18 mouse cellular contexts compared by ENCODE assay signal in genomic region chr6:68532599-68532998, GRCm38 (mm10).
"Had no signal": no experiment of that assay in that cellular context is flagged by ENCODE, and none has a peak within 500 bp of the region (broad histone marks: within the 10 kb centered on the region; RNA-seq: fewer than 3 reads in every experiment).

No protein-coding gene starts in this region.

- H3K9ac ChIP-seq: liver, embryonic 14.5 days; lung, embryonic 15.5 days had no signal

- H3K4me1 ChIP-seq: lung, embryonic 15.5 days had no signal

- H3K27me3 ChIP-seq: lung, embryonic 15.5 days had no signal

- H3K9me3 ChIP-seq: lung, embryonic 15.5 days had no signal

- DNase-seq: kidney, adult 11 months; kidney, adult 8-10 months; kidney, postnatal 14 days; kidney, postnatal 4 days; lung, adult 18-20 months; lung, postnatal 10 days; lung, postnatal 4 days; midbrain, embryonic 14.5 days; right cerebral cortex, adult 18-20 months; right cerebral cortex, postnatal 14 days; right cerebral cortex, postnatal 4 days; thymus, adult 2 months; thymus, postnatal 14 days; thymus, postnatal 4 days had no signal

- H3K4me2 ChIP-seq: lung, embryonic 15.5 days; midbrain, embryonic 11.5 days had no signal

- H3K27ac ChIP-seq: liver, embryonic 14.5 days; lung, embryonic 15.5 days; stomach, postnatal 0 days had no signal

- H3K4me3 ChIP-seq: lung, embryonic 15.5 days had no signal

- H3K36me3 ChIP-seq: lung, embryonic 15.5 days had no signal
